Mouse (Mus musculus) lung, embryonic 16.5 days (tissue): ENCODE data around the gene Osbpl5. TPM values are rescaled to one million over a fixed set of nuclear protein-coding genes. Genes with fewer than 3 reads are reported as not detected.
A peak's percentile ranks its signal among the peaks of the same experiment; 100 is the strongest.
"Not testable (repeated sequence)": the region's sequence is repeated elsewhere in the genome, so short reads cannot be mapped to it uniquely, and the experiment has no call there.

Experiments used
- ATAC-seq: fragments of 200-750 bp; cut with Nextera tagmentation; 2 replicates; pipeline ENCODE4 v1.8.0; 2017; ENCODE audit warnings: low read depth, mild to moderate bottlenecking, moderate library complexity
- H3K27ac ChIP-seq: fragments of 300-500 bp; sonication (generic); 2 replicates; pipeline ENCODE4 v1.5.1; 2014; ENCODE audit warnings: mild to moderate bottlenecking, control low read depth, low read length
- H3K27me3 ChIP-seq: fragments of 300-500 bp; sonication (generic); 2 replicates; pipeline ENCODE4 v1.6.1; 2014; ENCODE audit warnings: low read depth, low read length, mixed read lengths; ENCODE audit not compliant: control insufficient read depth, insufficient read depth
- H3K36me3 ChIP-seq: fragments of 300-500 bp; sonication (generic); 2 replicates; pipeline ENCODE4 v1.6.1; 2014; ENCODE audit warnings: low read length; ENCODE audit not compliant: control insufficient read depth, insufficient read depth
- H3K4me1 ChIP-seq: fragments of 300-500 bp; sonication (generic); replicated peaks from 2 replicates; pipeline ENCODE4 v1.6.1; 2014; ENCODE audit warnings: low read length, mixed read lengths; ENCODE audit not compliant: control insufficient read depth, insufficient read depth
- H3K4me2 ChIP-seq: fragments of 300-500 bp; sonication (generic); 2 replicates; pipeline ENCODE4 v1.6.1; 2014; ENCODE audit warnings: low read depth, low read length, control low read depth
- H3K4me3 ChIP-seq: fragments of 300-500 bp; sonication (generic); 2 replicates; pipeline ENCODE4 v1.5.1; 2014; ENCODE audit warnings: mild to moderate bottlenecking, low read length, control low read depth
- H3K9ac ChIP-seq: fragments of 300-500 bp; sonication (generic); 2 replicates; pipeline ENCODE4 v1.6.1; 2014; ENCODE audit warnings: low read length, control low read depth
- H3K9me3 ChIP-seq: fragments of 300-500 bp; sonication (generic); 2 replicates; pipeline ENCODE4 v1.6.1; 2016; ENCODE audit warnings: low read length; ENCODE audit not compliant: control insufficient read depth
- WGBS: fragments of 180-500 bp; shearing (Covaris S2); extraction: QIAGEN DNeasy Blood & Tissue Kit; methylation state at CpG from one replicate; pipeline ENCODE4 v1.1.7; 2014; 5-methylcytosine and 5-hydroxymethylcytosine counted together
- polyA plus RNA-seq: library from polyadenylated mRNA; unstranded; fragments of >200 nt; fragmentation: Nextera tagmentation; extraction: Ambion mirVana; gene quantifications from 2 replicates; pipeline ENCODE4 v1.2.1, GENCODE M21; 2015

The Osbpl5 gene
- polyA plus RNA-seq, 1 experiment from 2014 or later: 45.5 TPM

DNA sequence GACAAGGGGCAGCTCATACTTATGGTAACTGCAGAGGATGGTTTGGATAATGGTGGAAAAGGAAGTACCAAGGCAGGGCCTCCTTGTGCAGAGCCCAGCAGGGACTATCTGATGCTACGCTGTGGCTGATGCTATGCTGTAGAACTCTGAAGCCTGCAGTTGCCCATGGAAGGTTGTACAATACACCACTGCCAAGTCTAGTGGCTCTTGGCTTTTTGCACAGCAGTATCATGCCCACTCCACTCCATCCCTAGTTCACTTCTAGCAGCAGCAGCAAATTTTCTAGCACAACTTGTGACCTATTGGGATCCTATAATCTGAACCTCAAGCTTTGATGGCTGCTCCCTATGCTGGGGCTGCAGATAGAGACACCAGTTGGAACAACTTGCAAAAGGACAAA lies 75.2 kb downstream of the Osbpl5 start:
- Histone ChIP-seq H3K4me3 (no peak overlapping the region), H3K4me1 (no peaks in the 10 kb centered on the region), H3K27me3 (no peaks in the 10 kb centered on the region), H3K9ac (no peak overlapping the region), H3K27ac (no peak overlapping the region), H3K9me3 (no peaks in the 10 kb centered on the region), H3K4me2 (no peak overlapping the region), H3K36me3 (no peaks in the 10 kb centered on the region)
- ATAC-seq: no peak
- 93% methylated on average over 1 of the region's 1 CpGs for WGBS

- H3K4me2 ChIP-seq, H3K9me3 ChIP-seq, H3K27me3 ChIP-seq, H3K9ac ChIP-seq, H3K4me1 ChIP-seq, H3K4me3 ChIP-seq, H3K36me3 ChIP-seq, H3K27ac ChIP-seq, ATAC-seq: not testable (repeated sequence)
- 48% methylated on average over 2 of the region's 2 CpGs for WGBS
Measured at GRCm38 (mm10) chr7:143680836-143681235, 75.9 kb downstream of the Osbpl5 start.

DNA sequence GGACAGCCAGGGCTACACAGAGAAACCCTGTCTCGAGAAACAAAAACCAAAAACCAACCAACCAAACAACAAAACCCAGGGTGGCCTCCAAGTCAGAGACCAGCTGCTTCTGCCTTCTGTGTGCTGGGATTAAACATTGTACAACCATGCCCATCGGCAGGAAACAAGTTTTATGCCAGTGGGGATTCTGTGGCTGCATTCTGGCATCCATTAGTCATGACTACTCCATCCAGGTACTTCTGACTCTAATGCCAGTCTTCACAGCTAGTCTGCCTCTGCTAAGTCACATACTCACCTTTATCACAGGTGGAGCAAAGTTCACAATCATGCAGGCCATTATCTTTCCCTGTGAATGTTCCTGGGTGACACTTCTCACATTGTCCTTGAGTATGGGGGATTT lies 77.1 kb downstream of the Osbpl5 start:
- 83% methylated on average over 2 of the region's 2 CpGs for WGBS
- not testable (repeated sequence) for ATAC-seq, H3K9ac ChIP-seq, H3K4me1 ChIP-seq, H3K36me3 ChIP-seq, H3K4me2 ChIP-seq, H3K9me3 ChIP-seq, H3K4me3 ChIP-seq, H3K27me3 ChIP-seq, H3K27ac ChIP-seq

DNA sequence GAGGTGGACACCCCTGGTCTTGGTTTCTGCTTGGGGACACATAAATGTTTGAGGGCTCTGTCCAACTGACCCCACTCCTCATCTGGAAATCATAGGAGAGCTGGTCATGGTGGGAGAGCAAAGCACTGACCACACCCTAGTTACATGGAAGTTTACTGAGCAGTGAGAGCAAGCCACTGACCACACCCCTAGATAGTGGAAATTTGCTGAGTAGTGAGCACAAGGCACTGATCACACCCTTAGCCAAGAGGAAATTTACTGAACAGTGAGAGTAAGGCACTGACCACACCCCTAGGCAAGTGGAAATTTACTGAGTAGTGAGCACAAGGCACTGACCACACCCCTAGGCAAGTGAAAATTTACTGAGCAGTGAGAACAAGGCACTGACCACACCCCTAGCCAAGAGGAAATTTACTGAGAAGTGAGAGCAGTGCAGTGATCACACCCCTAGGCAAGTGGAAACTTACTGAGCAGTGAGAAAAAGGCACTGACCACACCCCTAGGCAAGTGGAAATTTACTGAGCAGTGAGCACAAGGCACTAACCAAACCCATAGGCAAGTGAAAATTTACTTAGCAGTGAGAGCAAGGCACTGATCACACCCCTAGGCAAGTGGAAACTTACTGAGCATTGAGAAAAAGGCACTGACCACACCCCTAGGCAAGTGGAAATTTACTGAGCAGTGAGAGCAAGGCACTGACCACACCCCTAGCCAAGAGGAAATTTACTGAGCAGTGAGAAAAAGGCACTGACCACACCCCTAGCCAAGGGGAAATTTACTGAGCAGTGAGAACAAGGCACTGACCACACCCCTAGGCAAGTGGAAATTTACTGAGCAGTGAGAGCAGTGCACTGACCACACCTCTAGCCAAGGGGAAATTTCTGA lies 90.1 kb downstream of the Osbpl5 start:
- H3K9ac ChIP-seq: no peak overlapping the region
- no peak for ATAC-seq
- H3K4me3 ChIP-seq: no peak overlapping the region
- no peaks in the 10 kb centered on the region for H3K27me3 ChIP-seq
- no peak overlapping the region for H3K4me2 ChIP-seq
- no peak overlapping the region for H3K27ac ChIP-seq
- no peaks in the 10 kb centered on the region for H3K36me3 ChIP-seq
- H3K9me3 ChIP-seq: no peaks in the 10 kb centered on the region
- no peaks in the 10 kb centered on the region for H3K4me1 ChIP-seq

GRCm38 (mm10) chr7:143663470-143663869 lies 93.3 kb downstream of the Osbpl5 start:
- Histone ChIP-seq H3K4me3 (no peak overlapping the region), H3K27ac (no peak overlapping the region), H3K9ac (no peak overlapping the region), H3K27me3 (no peaks in the 10 kb centered on the region), H3K36me3 (no peaks in the 10 kb centered on the region), H3K4me2 (no peak overlapping the region), H3K4me1 (no peaks in the 10 kb centered on the region), H3K9me3 (no peaks in the 10 kb centered on the region)
- WGBS: 76% methylated on average over 2 of the region's 2 CpGs
- no peak for ATAC-seq

DNA sequence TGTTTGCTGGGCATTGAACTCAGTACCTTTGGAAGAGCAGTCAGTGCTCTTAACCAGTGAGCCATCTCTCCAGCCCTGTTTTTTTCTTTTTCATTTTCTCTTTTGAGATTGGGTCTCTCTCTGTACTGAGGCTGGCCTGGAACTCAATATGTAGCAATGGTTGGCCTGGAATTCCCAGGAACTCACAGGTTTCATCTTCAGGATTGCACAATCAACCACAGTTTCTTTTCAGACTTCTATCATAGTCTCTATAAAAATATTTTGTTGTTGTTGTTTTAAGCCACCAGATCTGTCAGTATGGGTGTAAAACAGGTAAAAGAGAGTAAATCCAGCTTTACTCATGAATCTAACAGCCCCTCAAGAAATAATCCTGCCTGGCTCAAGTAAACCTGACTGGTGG lies 96.0 kb downstream of the Osbpl5 start:
- Histone ChIP-seq H3K27me3 (no peaks in the 10 kb centered on the region), H3K9ac (no peak overlapping the region), H3K4me3 (no peak overlapping the region), H3K4me2 (no peak overlapping the region), H3K4me1 (no peaks in the 10 kb centered on the region), H3K36me3 (no peaks in the 10 kb centered on the region), H3K27ac (no peak overlapping the region), H3K9me3 (no peaks in the 10 kb centered on the region)
- no peak for ATAC-seq

- not testable (repeated sequence) for H3K27me3 ChIP-seq, H3K4me1 ChIP-seq, H3K27ac ChIP-seq, H3K9ac ChIP-seq, H3K9me3 ChIP-seq, ATAC-seq, H3K36me3 ChIP-seq
- 50% methylated on average over 10 of the region's 10 CpGs for WGBS
- Histone ChIP-seq H3K4me3 (peak overlapping the region; percentile 75), H3K4me2 (peak overlapping the region; percentile 92; the same call in 1 of the 2 replicates)
Measured at GRCm38 (mm10) chr7:143649769-143650346, 106.9 kb downstream of the Osbpl5 start.

GRCm38 (mm10) chr7:143649034-143649768 lies 107.6 kb downstream of the Osbpl5 start, which contains the start of gene Tnfrsf22:
TSS of gene Tnfrsf22 (minus strand) at chr7:143649661.
- Histone ChIP-seq H3K36me3 (no peaks in the 10 kb centered on the region), H3K9ac (peak within 1 kb of the TSS; percentile 73), H3K4me2 (peak within 1 kb of the TSS; percentile 92), H3K9me3 (no peaks in the 10 kb centered on the region), H3K4me1 (no peaks in the 10 kb centered on the region), H3K27me3 (no peaks in the 10 kb centered on the region), H3K4me3 (peak within 1 kb of the TSS; percentile 75), H3K27ac (no peak within 1 kb of the TSS)
- 3% methylated on average over 39 of the region's 39 CpGs for WGBS
- peak; percentile 99 for ATAC-seq

DNA sequence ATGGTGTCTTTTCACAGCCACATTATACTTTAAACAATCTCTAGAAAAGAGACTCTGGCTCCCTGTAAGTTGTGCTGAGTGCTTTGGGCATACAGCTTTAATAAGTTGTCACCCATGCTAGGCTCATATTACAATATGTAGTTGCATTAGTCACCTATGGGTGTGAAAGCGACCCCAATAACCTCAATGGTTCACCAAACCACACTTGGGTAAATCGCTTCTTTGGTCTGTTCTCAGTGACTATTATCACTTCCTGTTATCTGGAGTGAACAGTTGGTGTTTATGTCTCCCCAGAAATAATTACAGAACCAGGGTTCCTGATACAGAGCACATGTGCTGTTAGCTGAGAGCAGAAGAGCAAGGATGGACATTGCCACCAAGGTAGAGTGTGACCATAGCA lies 112.8 kb downstream of the Osbpl5 start:
- H3K4me3 ChIP-seq, H3K4me2 ChIP-seq, H3K9ac ChIP-seq, H3K27ac ChIP-seq, H3K27me3 ChIP-seq, ATAC-seq, H3K36me3 ChIP-seq, H3K4me1 ChIP-seq, H3K9me3 ChIP-seq: not testable (repeated sequence)
- 74% methylated on average over 2 of the region's 2 CpGs for WGBS
